Mouse (Mus musculus) ES-E14 (cell line): ENCODE measurements around the gene Kcnk16. TPM values are rescaled to one million over a fixed set of nuclear protein-coding genes. Genes with fewer than 3 reads are reported as not detected.

ENCODE experiments used
- DNase-seq: peaks from one replicate; pipeline ENCODE4 v3.0.0-alpha.2; 2013; ENCODE audit warnings: low read depth, low spot score
- H3K27ac ChIP-seq: 2 replicates; pipeline ENCODE4 v1.5.1; 2012; ENCODE audit warnings: low read depth, mild to moderate bottlenecking, low read length, moderate library complexity, mixed read lengths; ENCODE audit not compliant: poor library complexity, insufficient read depth, severe bottlenecking
- H3K36me3 ChIP-seq: 2 replicates; pipeline ENCODE4 v1.6.1; 2012; ENCODE audit warnings: mild to moderate bottlenecking, low read length, moderate library complexity, mixed read lengths; ENCODE audit not compliant: control insufficient read depth, poor library complexity, insufficient read depth, severe bottlenecking
- H3K4me1 ChIP-seq, 2 experiments: fragments of 150-350 bp in 1 of 2; sonication (generic) in 1 of 2; 2 replicates each; pipeline ENCODE4 v1.6.1; 2012; ENCODE audit warnings: low read length in 2 of 2, mild to moderate bottlenecking in 1 of 2, mixed read lengths in 1 of 2; ENCODE audit not compliant: control insufficient read depth in 2 of 2, insufficient read depth in 2 of 2, poor library complexity in 1 of 2
- H3K4me3 ChIP-seq, 2 experiments: fragments of 150-350 bp in 1 of 2; sonication (generic) in 1 of 2; 2 replicates each; pipeline ENCODE4 v1.5.1; 2012; ENCODE audit warnings: low read length in 2 of 2, low read depth in 1 of 2, mild to moderate bottlenecking in 1 of 2, mixed read lengths in 1 of 2; ENCODE audit not compliant: insufficient read depth in 1 of 2, poor library complexity in 1 of 2, severe bottlenecking in 1 of 2
- H3K9ac ChIP-seq: 2 replicates; pipeline ENCODE4 v1.6.1; 2012; ENCODE audit warnings: low read depth, mild to moderate bottlenecking, low read length, mixed read lengths; ENCODE audit not compliant: poor library complexity, insufficient read depth, severe bottlenecking
- H3K9me3 ChIP-seq: fragments of 150-350 bp; sonication (generic); 2 replicates; pipeline ENCODE4 v1.6.1; 2012; ENCODE audit warnings: low read depth, mild to moderate bottlenecking, low read length; ENCODE audit not compliant: control insufficient read depth, insufficient read depth
- CHD2 ChIP-seq: IDR thresholded peaks from 2 replicates; pipeline ENCODE4 v1.6.1; 2014; ENCODE audit warnings: mild to moderate bottlenecking, low read depth, low read length, inconsistent platforms
- HCFC1 ChIP-seq: IDR thresholded peaks from 2 replicates; pipeline ENCODE4 v1.6.1; 2012; ENCODE audit warnings: low read length, inconsistent platforms, borderline replicate concordance; ENCODE audit not compliant: insufficient read depth
- MAFK ChIP-seq: IDR thresholded peaks from 2 replicates; pipeline ENCODE4 v1.6.1; 2014; ENCODE audit warnings: mild to moderate bottlenecking, low read depth, low read length, inconsistent platforms; ENCODE audit not compliant: insufficient read depth
- ZC3H11A ChIP-seq: IDR thresholded peaks from 2 replicates; pipeline ENCODE4 v1.6.1; 2012; ENCODE audit warnings: low read depth, mild to moderate bottlenecking, inconsistent platforms, low read length, borderline replicate concordance
- ZNF384 ChIP-seq: IDR thresholded peaks from 2 replicates; pipeline ENCODE4 v1.6.1; 2012; ENCODE audit warnings: low read depth, low read length, inconsistent platforms
- in situ Hi-C, 2 experiments: fragments of 600-800 bp; cut with MboI; formaldehyde crosslinking; loops; one replicate each; pipeline ENCODE4 v1.15.1; 2025; ENCODE audit warnings: low sequenced_read_pairs in 2 of 2, inconsistent platforms in 1 of 2; ENCODE audit not compliant: unreplicated experiment in 2 of 2
- total RNA-seq: library from RNA; depleted of rRNA; stranded (reverse); fragments of 300-350 nt; gene quantifications from 2 replicates; pipeline ENCODE4 v1.2.3, GENCODE M21; 2012; rRNA removed

Gene Kcnk16
- total RNA-seq, 1 experiment, result not detected

DNA sequence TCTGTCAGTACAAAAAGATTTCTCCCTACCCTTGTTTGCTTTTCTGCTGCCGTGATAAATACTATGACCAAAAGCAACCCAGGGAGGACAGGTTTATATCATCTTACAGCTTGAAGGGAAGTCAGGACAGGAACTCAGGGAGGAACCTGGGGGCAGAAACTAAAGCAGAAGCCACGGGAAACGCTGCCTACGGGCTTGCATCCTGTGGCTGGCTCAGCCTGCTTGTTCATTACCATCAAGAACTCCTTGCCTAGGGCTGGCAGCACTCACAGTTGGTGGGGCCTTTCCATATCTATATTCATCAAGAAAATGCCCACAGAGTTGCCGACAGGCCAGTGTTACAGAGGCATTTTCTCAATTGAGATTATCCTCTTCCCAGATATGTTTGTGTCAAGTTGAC is 53.2 kb downstream of the Kcnk16 start:
- peaks cover 30 to 43% of the 10 kb centered on the region in 2 experiments for H3K4me1 ChIP-seq
- H3K9ac ChIP-seq, result peak overlapping the region; percentile 53
- no peak for TF ChIP-seq HCFC1
- no peak for TF ChIP-seq CHD2
- no peak for TF ChIP-seq ZC3H11A
- TF ChIP-seq MAFK, result no peak
- no peak for TF ChIP-seq ZNF384
- H3K9me3 ChIP-seq, result no peaks in the 10 kb centered on the region
- in situ Hi-C loops, result no loop called here
- no peak overlapping the region for H3K4me3 ChIP-seq
- peak overlapping the region; percentile 100 for H3K27ac ChIP-seq
- no peaks in the 10 kb centered on the region for H3K36me3 ChIP-seq
- no peak for DNase-seq

GRCm38 (mm10) chr14:20214125-20214524 is 54.9 kb downstream of the Kcnk16 start:
- DNase-seq, result no peak
- no peak overlapping the region for H3K27ac ChIP-seq
- peaks cover 26 to 30% of the 10 kb centered on the region in 2 experiments for H3K4me1 ChIP-seq
- no peak for TF ChIP-seq CHD2
- TF ChIP-seq ZC3H11A, result no peak
- TF ChIP-seq MAFK, result no peak
- TF ChIP-seq ZNF384, result no peak
- no peak for TF ChIP-seq HCFC1
- H3K4me3 ChIP-seq, result no peak overlapping the region
- H3K9me3 ChIP-seq, result no peaks in the 10 kb centered on the region
- H3K9ac ChIP-seq, result no peak overlapping the region
- H3K36me3 ChIP-seq, result no peaks in the 10 kb centered on the region
- in situ Hi-C loops, result no loop called here

GRCm38 (mm10) chr14:20211754-20212601 is 57.0 kb downstream of the Kcnk16 start:
- peaks cover 16 to 32% of the 10 kb centered on the region in 2 experiments for H3K4me1 ChIP-seq
- H3K9ac ChIP-seq, result no peak overlapping the region
- no peak overlapping the region for H3K27ac ChIP-seq
- TF ChIP-seq ZC3H11A (no peak), MAFK (no peak), ZNF384 (peak; percentile 67), HCFC1 (no peak), CHD2 (no peak)
- no peaks in the 10 kb centered on the region for H3K36me3 ChIP-seq
- in situ Hi-C loops, result no loop called here
- H3K4me3 ChIP-seq, result no peak overlapping the region
- no peaks in the 10 kb centered on the region for H3K9me3 ChIP-seq
- no peak for DNase-seq

Other genes starting within 250 kb of the Kcnk16 start
- gene Saysd1, start 130.7 kb downstream of the Kcnk16 start, total RNA-seq, result 7.2 and 11.7 TPM in 2 replicates
- gene Kcnk5, start 87.4 kb downstream of the Kcnk16 start, total RNA-seq, result 68.6 and 129 TPM in 2 replicates
- gene Nudt13, start 25.5 kb upstream of the Kcnk16 start, total RNA-seq, result 9.4 and 13.7 TPM in 2 replicates
- 35.1 and 53.5 TPM in 2 replicates for gene Ecd, start 78.9 kb upstream of the Kcnk16 start, total RNA-seq
- 18.0 and 19.6 TPM in 2 replicates for gene Fam149b, start 79.0 kb upstream of the Kcnk16 start, total RNA-seq
- 54.4 and 72.4 TPM in 2 replicates for gene Dnajc9, start 119.7 kb upstream of the Kcnk16 start, total RNA-seq
- gene Mrps16, start 124.4 kb upstream of the Kcnk16 start, total RNA-seq, result 95.4 and 96.3 TPM in 2 replicates
- 0.36 and 0.58 TPM in 2 replicates for gene Cfap70, start 183.0 kb upstream of the Kcnk16 start, total RNA-seq
- 37.3 and 55.2 TPM in 2 replicates for gene Anxa7, start 210.9 kb upstream of the Kcnk16 start, total RNA-seq
- gene Mss51, start 227.7 kb upstream of the Kcnk16 start, total RNA-seq, result 1.1 and 1.7 TPM in 2 replicates